Mouse (Mus musculus): ENCODE data around the gene Rnf121. TPM values are rescaled to one million over a fixed set of nuclear protein-coding genes. Genes with fewer than 3 reads are reported as not detected.

The Rnf121 gene
- polyA plus RNA-seq, 1 experiment from 2014 or later = 25.2 TPM

DNA sequence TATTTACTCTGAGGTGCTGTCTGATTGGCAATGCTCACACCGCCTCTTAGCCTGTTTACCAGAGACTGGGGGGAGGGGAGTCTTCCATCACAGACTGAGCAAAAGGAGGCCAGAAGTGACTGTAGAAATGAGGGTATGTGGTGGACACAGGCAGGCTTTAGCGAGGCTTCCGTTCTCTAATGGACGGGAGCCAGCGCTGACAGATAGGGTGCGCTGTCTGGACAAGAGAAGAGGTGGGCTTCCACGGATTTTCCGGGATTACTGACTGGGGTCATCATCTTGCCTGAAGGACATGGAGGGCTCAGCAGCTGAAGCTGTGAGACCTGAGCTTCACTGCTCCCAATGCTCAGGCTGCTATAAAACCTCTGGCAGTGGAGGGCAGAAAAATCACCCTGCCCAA lies 37.0 kb upstream of the Rnf121 start:
- ATAC-seq (ENCODE audit: low read depth) = no peak
- Histone ChIP-seq H3K27me3 (ENCODE audit: control insufficient read depth, insufficient read depth, low read depth, low read length) (no peaks in the 10 kb centered on the region), H3K9me3 (ENCODE audit: control insufficient read depth, low read length) (no peaks in the 10 kb centered on the region)

DNA sequence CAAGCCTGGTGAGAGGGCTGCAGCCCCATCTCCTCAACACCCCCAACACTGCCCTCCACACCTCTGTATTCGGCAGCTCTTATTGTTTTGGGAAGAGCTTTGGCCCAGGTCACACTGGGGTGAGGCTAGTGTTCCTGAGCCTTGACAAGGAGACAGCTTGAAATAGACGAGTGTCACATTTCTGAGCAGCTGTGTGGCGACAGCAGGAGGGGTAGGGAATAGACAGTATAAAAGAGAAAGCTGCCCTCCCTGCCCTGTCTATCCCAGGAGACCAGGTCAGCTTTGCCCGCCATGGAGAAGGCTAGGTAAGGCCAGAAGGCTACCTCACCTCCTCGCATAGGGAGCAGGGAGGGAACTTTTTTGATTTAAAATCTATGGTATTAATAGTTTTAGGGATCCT lies 36.2 kb upstream of the Rnf121 start, which contains the start of gene Art1:
TSS of gene Art1 (plus strand) at position 257 of the 400 bp plus-strand sequence.
- H3K4me2 ChIP-seq (ENCODE audit: low read depth, low read length) = peak within 1 kb of the TSS; percentile 57; the same call in 1 of the 2 replicates
- H3K27ac ChIP-seq (ENCODE audit: low read length) = no peak within 1 kb of the TSS
- no peak within 1 kb of the TSS for H3K4me3 ChIP-seq (ENCODE audit: low read length)
- no peak within 1 kb of the TSS for H3K9ac ChIP-seq (ENCODE audit: low read length)
- no peak for ATAC-seq (ENCODE audit: low read depth)
- H3K36me3 ChIP-seq (ENCODE audit: control insufficient read depth, insufficient read depth, low read length) = no peaks in the 10 kb centered on the region
- 57% methylated on average over 5 of the region's 5 CpGs for WGBS
- no peaks in the 10 kb centered on the region for H3K27me3 ChIP-seq (ENCODE audit: control insufficient read depth, insufficient read depth, low read depth, low read length)
- H3K9me3 ChIP-seq (ENCODE audit: control insufficient read depth, low read length) = no peaks in the 10 kb centered on the region
- peaks cover 17% of the 10 kb centered on the region for H3K4me1 ChIP-seq (replicated peaks; ENCODE audit: control insufficient read depth, insufficient read depth, low read length)

More for the DNA sequence above, 37.0 kb upstream of the Rnf121 start:
- Histone ChIP-seq H3K36me3 (ENCODE audit: control insufficient read depth, insufficient read depth, low read length) (no peaks in the 10 kb centered on the region), H3K4me1 (replicated peaks; ENCODE audit: control insufficient read depth, insufficient read depth, low read length) (peaks cover 22% of the 10 kb centered on the region), H3K4me3 (ENCODE audit: low read length) (no peak overlapping the region), H3K4me2 (ENCODE audit: low read depth, low read length) (no peak overlapping the region), H3K9ac (ENCODE audit: low read length) (no peak overlapping the region), H3K27ac (ENCODE audit: low read length) (no peak overlapping the region)
- 41% methylated on average over 8 of the region's 8 CpGs for WGBS

DNA sequence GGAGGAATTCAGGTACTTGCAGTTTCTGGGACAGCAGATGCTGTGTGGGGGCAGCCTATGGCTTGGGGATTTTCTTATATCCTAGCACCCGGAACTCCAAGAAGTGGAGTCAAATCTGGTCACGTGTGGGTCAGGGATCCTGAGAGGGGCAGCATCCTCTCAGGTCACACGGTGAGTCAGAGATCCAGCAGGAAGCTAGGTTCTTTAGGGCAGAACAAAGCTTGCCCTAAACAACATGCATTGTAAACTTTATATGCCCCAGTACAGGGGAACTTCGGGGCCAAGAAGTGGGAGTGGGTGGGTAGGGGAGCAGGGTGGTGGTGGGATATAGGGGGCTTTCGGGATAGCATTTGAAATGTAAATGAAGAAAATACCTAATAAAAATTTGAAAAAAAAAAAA lies 35.6 kb upstream of the Rnf121 start:
- WGBS = 60% methylated on average over 5 of the region's 5 CpGs
- Histone ChIP-seq H3K4me3 (ENCODE audit: low read length) (no peak overlapping the region), H3K27ac (ENCODE audit: low read length) (no peak overlapping the region), H3K36me3 (ENCODE audit: control insufficient read depth, insufficient read depth, low read length) (no peaks in the 10 kb centered on the region), H3K9me3 (ENCODE audit: control insufficient read depth, low read length) (no peaks in the 10 kb centered on the region), H3K9ac (ENCODE audit: low read length) (no peak overlapping the region), H3K27me3 (ENCODE audit: control insufficient read depth, insufficient read depth, low read depth, low read length) (no peaks in the 10 kb centered on the region), H3K4me2 (ENCODE audit: low read depth, low read length) (no peak overlapping the region), H3K4me1 (replicated peaks; ENCODE audit: control insufficient read depth, insufficient read depth, low read length) (peaks cover 17% of the 10 kb centered on the region)
- no peak for ATAC-seq (ENCODE audit: low read depth)

DNA sequence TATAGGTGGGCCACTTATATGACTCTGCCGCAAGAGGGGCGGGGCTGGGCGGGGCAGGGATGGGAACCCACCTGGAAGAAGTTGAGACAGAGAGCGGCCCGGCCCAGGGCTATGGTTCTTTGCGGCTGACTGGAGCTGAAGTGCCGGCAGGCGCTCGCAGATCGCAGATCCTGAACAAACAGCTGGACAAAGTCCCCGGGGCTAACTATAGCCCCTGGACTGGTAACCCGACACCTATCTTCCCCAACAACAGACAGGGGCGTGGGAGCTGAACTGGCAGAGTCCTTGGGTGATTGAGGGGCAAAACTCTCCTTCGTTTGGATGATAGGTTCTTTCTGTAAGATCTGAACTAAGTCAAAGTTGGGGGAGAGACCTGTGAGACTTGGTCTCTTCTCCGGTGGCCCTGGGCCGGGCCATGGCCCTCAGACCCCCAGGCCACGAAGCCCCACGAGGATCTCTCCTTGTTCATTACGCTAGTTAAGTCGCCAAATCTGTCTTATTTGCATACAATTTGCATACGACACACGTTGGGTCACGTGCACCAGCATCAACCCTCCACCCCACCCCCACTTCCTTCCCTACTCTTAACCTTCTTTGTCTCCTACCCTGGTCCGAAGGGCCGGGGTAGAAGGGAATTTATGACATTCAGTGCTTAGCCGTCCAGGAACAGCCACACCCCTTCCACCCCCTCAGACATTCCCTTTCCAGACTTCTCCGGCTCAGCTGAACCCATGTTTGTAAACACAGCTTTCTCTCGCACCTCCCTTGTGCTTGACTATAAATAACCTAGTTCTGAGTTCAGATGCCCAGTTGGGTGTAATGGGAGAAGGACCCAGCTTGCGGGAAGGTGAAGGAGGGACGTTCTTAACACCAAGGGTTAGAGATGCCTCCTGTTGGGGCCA lies 34.7 kb upstream of the Rnf121 start:
- peak overlapping the region; percentile 40 for H3K4me3 ChIP-seq (ENCODE audit: low read length)
- H3K36me3 ChIP-seq (ENCODE audit: control insufficient read depth, insufficient read depth, low read length) = no peaks in the 10 kb centered on the region
- no peaks in the 10 kb centered on the region for H3K9me3 ChIP-seq (ENCODE audit: control insufficient read depth, low read length)
- peak; percentile 80 for ATAC-seq (ENCODE audit: low read depth)
- H3K4me2 ChIP-seq (ENCODE audit: low read depth, low read length) = peak overlapping the region; percentile 57
- H3K27me3 ChIP-seq (ENCODE audit: control insufficient read depth, insufficient read depth, low read depth, low read length) = no peaks in the 10 kb centered on the region
- peaks cover 17% of the 10 kb centered on the region for H3K4me1 ChIP-seq (replicated peaks; ENCODE audit: control insufficient read depth, insufficient read depth, low read length)
- H3K9ac ChIP-seq (ENCODE audit: low read length) = peak overlapping the region; percentile 58
- 4% methylated on average over 30 of the region's 30 CpGs for WGBS
- H3K27ac ChIP-seq (ENCODE audit: low read length) = no peak overlapping the region

DNA sequence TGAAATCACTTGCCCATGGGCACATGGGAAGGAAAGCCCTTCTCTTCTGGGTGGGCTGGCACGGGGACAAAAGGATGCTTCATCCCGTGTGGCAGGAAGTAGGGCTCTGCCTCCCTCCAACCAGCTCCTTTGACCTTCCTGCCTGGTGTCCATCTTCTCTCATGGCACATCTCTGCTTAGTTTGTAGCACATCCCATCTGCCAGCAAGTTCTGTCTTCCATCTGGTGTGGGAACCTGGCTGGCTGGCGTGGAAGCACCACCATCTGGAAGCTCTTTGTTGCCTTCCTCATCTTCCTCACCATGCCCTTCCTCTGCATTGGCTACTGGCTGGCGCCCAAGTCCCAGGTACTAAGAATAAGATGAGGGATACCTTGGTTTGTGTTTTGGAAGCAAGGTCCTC lies 22.1 kb upstream of the Rnf121 start:
- Histone ChIP-seq H3K4me2 (ENCODE audit: low read depth, low read length) (no peak overlapping the region), H3K9ac (ENCODE audit: low read length) (no peak overlapping the region), H3K27ac (ENCODE audit: low read length) (no peak overlapping the region), H3K27me3 (ENCODE audit: control insufficient read depth, insufficient read depth, low read depth, low read length) (no peaks in the 10 kb centered on the region), H3K36me3 (ENCODE audit: control insufficient read depth, insufficient read depth, low read length) (peaks cover 9% of the 10 kb centered on the region), H3K4me1 (replicated peaks; ENCODE audit: control insufficient read depth, insufficient read depth, low read length) (no peaks in the 10 kb centered on the region), H3K4me3 (ENCODE audit: low read length) (no peak overlapping the region), H3K9me3 (ENCODE audit: control insufficient read depth, low read length) (no peaks in the 10 kb centered on the region)
- 82% methylated on average over 4 of the region's 4 CpGs for WGBS
- no peak for ATAC-seq (ENCODE audit: low read depth)

DNA sequence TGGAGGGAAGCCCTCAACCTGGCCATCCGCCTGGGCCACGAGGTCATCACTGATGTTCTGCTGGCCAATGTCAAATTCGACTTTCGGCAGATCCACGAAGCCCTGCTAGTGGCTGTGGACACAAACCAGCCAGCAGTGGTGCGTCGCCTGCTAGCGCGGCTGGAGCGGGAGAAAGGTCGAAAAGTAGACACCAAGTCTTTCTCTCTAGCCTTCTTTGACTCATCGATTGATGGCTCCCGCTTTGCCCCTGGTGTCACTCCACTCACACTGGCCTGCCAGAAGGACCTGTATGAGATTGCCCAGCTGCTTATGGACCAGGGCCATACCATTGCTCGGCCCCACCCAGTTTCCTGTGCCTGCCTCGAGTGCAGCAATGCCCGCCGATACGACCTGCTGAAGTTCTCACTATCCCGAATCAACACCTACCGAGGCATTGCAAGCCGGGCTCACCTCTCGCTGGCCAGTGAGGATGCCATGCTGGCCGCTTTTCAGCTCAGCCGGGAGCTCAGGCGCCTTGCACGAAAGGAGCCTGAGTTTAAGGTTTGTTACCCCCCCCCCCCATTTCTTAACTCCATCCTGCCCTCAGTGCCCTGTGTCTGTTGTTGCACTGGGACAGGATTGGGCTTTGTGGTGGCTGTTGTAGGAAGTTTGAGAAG lies 18.9 kb upstream of the Rnf121 start:
- no peak for ATAC-seq (ENCODE audit: low read depth)
- no peak overlapping the region for H3K4me3 ChIP-seq (ENCODE audit: low read length)
- no peak overlapping the region for H3K9ac ChIP-seq (ENCODE audit: low read length)
- H3K4me1 ChIP-seq (replicated peaks; ENCODE audit: control insufficient read depth, insufficient read depth, low read length) = no peaks in the 10 kb centered on the region
- WGBS = 82% methylated on average over 26 of the region's 26 CpGs
- no peaks in the 10 kb centered on the region for H3K27me3 ChIP-seq (ENCODE audit: control insufficient read depth, insufficient read depth, low read depth, low read length)
- no peaks in the 10 kb centered on the region for H3K9me3 ChIP-seq (ENCODE audit: control insufficient read depth, low read length)
- no peak overlapping the region for H3K27ac ChIP-seq (ENCODE audit: low read length)
- peaks cover 20% of the 10 kb centered on the region for H3K36me3 ChIP-seq (ENCODE audit: control insufficient read depth, insufficient read depth, low read length)
- no peak overlapping the region for H3K4me2 ChIP-seq (ENCODE audit: low read depth, low read length)

DNA sequence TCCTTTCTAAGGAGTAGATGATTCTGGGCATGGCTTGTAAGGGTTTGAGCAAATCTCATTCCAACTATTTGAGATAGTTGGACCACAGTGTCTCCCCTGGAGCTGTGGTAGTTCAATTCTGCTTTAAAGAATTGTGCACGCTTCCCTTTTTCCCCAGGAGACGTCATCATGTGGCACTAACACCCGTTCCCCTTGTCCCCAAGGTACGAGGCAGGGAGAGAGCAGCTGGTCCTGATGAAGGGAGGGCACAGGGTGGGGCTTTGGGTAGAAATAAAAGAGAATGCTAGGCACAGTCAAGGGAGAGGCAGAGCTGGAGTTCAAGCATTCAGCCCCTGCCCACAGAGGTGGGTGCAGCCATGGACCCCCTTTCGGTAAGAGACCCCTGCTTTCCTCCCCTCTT lies 17.5 kb upstream of the Rnf121 start, which contains the start of gene Trpc2:
TSS of gene Trpc2 (plus strand) at position 301 of the 400 bp plus-strand sequence.
- WGBS = 87% methylated on average over 5 of the region's 5 CpGs
- H3K4me2 ChIP-seq (ENCODE audit: low read depth, low read length) = no peak within 1 kb of the TSS
- peaks cover 27% of the 10 kb centered on the region for H3K36me3 ChIP-seq (ENCODE audit: control insufficient read depth, insufficient read depth, low read length)
- no peaks in the 10 kb centered on the region for H3K9me3 ChIP-seq (ENCODE audit: control insufficient read depth, low read length)
- no peaks in the 10 kb centered on the region for H3K4me1 ChIP-seq (replicated peaks; ENCODE audit: control insufficient read depth, insufficient read depth, low read length)
- ATAC-seq (ENCODE audit: low read depth) = no peak
- H3K27me3 ChIP-seq (ENCODE audit: control insufficient read depth, insufficient read depth, low read depth, low read length) = no peaks in the 10 kb centered on the region
- no peak within 1 kb of the TSS for H3K4me3 ChIP-seq (ENCODE audit: low read length)
- H3K9ac ChIP-seq (ENCODE audit: low read length) = no peak within 1 kb of the TSS
- no peak within 1 kb of the TSS for H3K27ac ChIP-seq (ENCODE audit: low read length)

DNA sequence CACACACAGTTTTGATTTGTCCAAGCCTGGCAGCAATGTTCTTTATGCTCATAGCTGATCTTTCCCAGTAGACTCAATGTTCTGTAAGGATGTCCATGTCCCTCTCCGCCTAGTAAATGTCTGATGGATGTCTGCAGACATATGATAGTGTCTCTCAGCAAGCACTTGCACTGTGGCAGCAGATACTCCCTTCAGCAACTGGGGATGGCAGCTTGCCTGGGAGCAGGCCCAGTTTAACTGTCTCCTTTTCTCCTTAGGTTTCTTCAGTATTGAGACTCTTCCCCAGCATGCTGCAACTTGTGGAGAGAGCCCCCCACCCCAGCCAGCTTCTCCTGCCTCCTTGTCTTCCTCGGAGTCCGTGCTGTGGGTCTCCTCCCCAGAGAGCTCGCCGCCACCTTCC lies 16.5 kb upstream of the Rnf121 start:
- Histone ChIP-seq H3K4me3 (ENCODE audit: low read length) (no peak overlapping the region), H3K9me3 (ENCODE audit: control insufficient read depth, low read length) (no peaks in the 10 kb centered on the region), H3K27me3 (ENCODE audit: control insufficient read depth, insufficient read depth, low read depth, low read length) (no peaks in the 10 kb centered on the region), H3K36me3 (ENCODE audit: control insufficient read depth, insufficient read depth, low read length) (peaks cover 32% of the 10 kb centered on the region), H3K4me1 (replicated peaks; ENCODE audit: control insufficient read depth, insufficient read depth, low read length) (no peaks in the 10 kb centered on the region), H3K27ac (ENCODE audit: low read length) (no peak overlapping the region), H3K4me2 (ENCODE audit: low read depth, low read length) (no peak overlapping the region), H3K9ac (ENCODE audit: low read length) (no peak overlapping the region)
- WGBS = 93% methylated on average over 5 of the region's 5 CpGs
- no peak for ATAC-seq (ENCODE audit: low read depth)

DNA sequence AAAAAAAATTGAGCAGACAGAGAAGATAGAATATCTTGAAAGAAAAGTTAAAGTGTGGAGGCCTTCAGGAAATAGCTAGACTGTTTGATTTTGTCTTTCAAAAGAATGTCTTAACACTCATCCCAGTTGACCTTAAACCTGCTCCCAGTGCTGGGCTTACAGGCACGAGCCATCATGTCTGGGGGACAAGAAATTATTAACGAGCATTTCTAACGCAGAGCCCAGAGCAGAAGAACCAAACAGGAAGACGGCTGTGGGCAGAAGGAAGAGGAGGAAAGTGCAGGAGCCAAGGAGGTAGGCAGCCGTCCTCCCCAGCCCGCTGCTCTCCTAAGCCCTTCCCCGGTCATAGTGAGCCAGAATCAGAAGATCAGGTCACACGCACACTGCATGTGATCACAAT lies 15.0 kb upstream of the Rnf121 start:
- Histone ChIP-seq H3K27ac (ENCODE audit: low read length) (no peak overlapping the region), H3K4me2 (ENCODE audit: low read depth, low read length) (no peak overlapping the region), H3K9ac (ENCODE audit: low read length) (no peak overlapping the region), H3K9me3 (ENCODE audit: control insufficient read depth, low read length) (no peaks in the 10 kb centered on the region), H3K4me1 (replicated peaks; ENCODE audit: control insufficient read depth, insufficient read depth, low read length) (no peaks in the 10 kb centered on the region), H3K4me3 (ENCODE audit: low read length) (no peak overlapping the region), H3K27me3 (ENCODE audit: control insufficient read depth, insufficient read depth, low read depth, low read length) (no peaks in the 10 kb centered on the region), H3K36me3 (ENCODE audit: control insufficient read depth, insufficient read depth, low read length) (peaks cover 40% of the 10 kb centered on the region)
- ATAC-seq (ENCODE audit: low read depth) = no peak
- WGBS = 76% methylated on average over 8 of the region's 8 CpGs

Measured in lung, embryonic 16.5 days (tissue).